Mouse (Mus musculus): ENCODE results near the gene Slc26a9.

DNA sequence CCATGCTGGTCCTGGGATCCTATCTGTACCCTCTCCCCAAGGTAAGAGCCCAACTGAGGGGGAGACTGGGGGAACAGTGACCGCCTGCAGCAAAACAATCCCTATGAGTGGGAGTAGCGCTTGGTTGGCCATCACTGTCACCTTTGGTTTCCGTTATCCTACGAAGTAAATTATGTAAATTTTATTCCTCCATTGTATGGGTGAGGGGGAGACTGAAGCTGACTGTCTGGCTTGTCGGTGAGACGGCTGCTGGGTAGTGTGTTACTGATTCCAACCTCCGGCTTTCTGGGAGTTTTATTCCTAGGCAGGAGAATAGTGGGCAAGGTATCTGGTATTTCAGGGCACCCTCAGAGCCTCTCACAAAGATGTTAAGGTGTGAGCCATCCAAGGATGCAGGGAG, 15.0 kb downstream of the Slc26a9 start:
- TF ChIP-seq CTCF (IDR thresholded peaks at IDR 0.05; ENCODE audit: low read depth), result no peak
- no peak for TF ChIP-seq EP300 (IDR thresholded peaks at IDR 0.05; ENCODE audit: low read depth)
